8 mouse cellular contexts compared by ENCODE assay signal in genomic region chr15:94543409-94544051, GRCm38 (mm10). TPM values are rescaled to one million over a fixed set of nuclear protein-coding genes. Genes with fewer than 3 reads are reported as not detected.
DNase-seq lines count a peak whose midpoint lies in the region; ATAC-seq and TF ChIP-seq lines count a peak whose summit lies in the region.

Pus7l (minus strand) TSS chr15:94543547.
Irak4 (plus strand) TSS chr15:94543643.

- peak within 1 kb of the TSS; percentile 73 for H3K9ac ChIP-seq in heart, embryonic 15.5 days
- peak within 1 kb of the TSS; percentile 71 for H3K9ac ChIP-seq in liver, embryonic 14.5 days (replicated peaks)
- H3K9ac ChIP-seq in neural tube, embryonic 11.5 days (ENCODE audit: low read length), result peak within 1 kb of the TSS; percentile 71
- H3K9ac ChIP-seq in stomach, postnatal 0 days (ENCODE audit: low read length), result peak within 1 kb of the TSS; percentile 74

- H3K4me2 ChIP-seq in heart, embryonic 15.5 days, result peak within 1 kb of the TSS; percentile 90
- H3K4me2 ChIP-seq in liver, embryonic 14.5 days (ENCODE audit: low read depth), result peak within 1 kb of the TSS; percentile 78
- H3K4me2 ChIP-seq in neural tube, embryonic 11.5 days (ENCODE audit: low read depth), result peak within 1 kb of the TSS; percentile 65
- H3K4me2 ChIP-seq in stomach, postnatal 0 days (replicated peaks; ENCODE audit: low read depth), result peak within 1 kb of the TSS; percentile 72

- H3K27me3 ChIP-seq in forebrain, embryonic 10.5 days (ENCODE audit: poor library complexity, severe bottlenecking), result peaks cover 6% of the 10 kb centered on the region; the same call in 1 of the 2 replicates
- no peaks in the 10 kb centered on the region for H3K27me3 ChIP-seq in heart, embryonic 15.5 days
- no peaks in the 10 kb centered on the region for H3K27me3 ChIP-seq in liver, embryonic 14.5 days (ENCODE audit: control insufficient read depth, insufficient read depth, low read length)
- no peaks in the 10 kb centered on the region for H3K27me3 ChIP-seq in neural tube, embryonic 11.5 days (ENCODE audit: control insufficient read depth, insufficient read depth, low read length)
- H3K27me3 ChIP-seq in stomach, postnatal 0 days (ENCODE audit: control insufficient read depth, insufficient read depth, low read length), result no peaks in the 10 kb centered on the region

- no peaks in the 10 kb centered on the region for H3K36me3 ChIP-seq in forebrain, embryonic 10.5 days (replicated peaks)
- H3K36me3 ChIP-seq in heart, embryonic 15.5 days, result no peaks in the 10 kb centered on the region
- no peaks in the 10 kb centered on the region for H3K36me3 ChIP-seq in liver, embryonic 14.5 days (replicated peaks; ENCODE audit: control insufficient read depth, insufficient read depth, low read depth)
- H3K36me3 ChIP-seq in neural tube, embryonic 11.5 days (ENCODE audit: control insufficient read depth, insufficient read depth, low read length), result no peaks in the 10 kb centered on the region
- no peaks in the 10 kb centered on the region for H3K36me3 ChIP-seq in stomach, postnatal 0 days (ENCODE audit: control insufficient read depth, insufficient read depth, low read length)

- under 1% methylated on average over 45 of the region's 45 CpGs for WGBS in forebrain, embryonic 10.5 days
- under 1% methylated on average over 44 of the region's 45 CpGs for WGBS in heart, embryonic 15.5 days
- WGBS in liver, embryonic 14.5 days (ENCODE audit: insufficient replicate concordance), result under 1% methylated on average over 45 of the region's 45 CpGs
- under 1% methylated on average over 45 of the region's 45 CpGs for WGBS in neural tube, embryonic 11.5 days
- under 1% methylated on average over 45 of the region's 45 CpGs for WGBS in stomach, postnatal 0 days

- ATAC-seq in heart, embryonic 15.5 days (replicated peaks; ENCODE audit: insufficient number of reproducible peaks, insufficient read depth, low FRiP score, low read depth), result peak; percentile 97
- peak; percentile 99 for ATAC-seq in liver, embryonic 14.5 days (ENCODE audit: insufficient read depth)
- ATAC-seq in neural tube, embryonic 11.5 days (ENCODE audit: insufficient read depth, low FRiP score, low TSS enrichment), result peak; percentile 98
- ATAC-seq in stomach, postnatal 0 days (ENCODE audit: low FRiP score, low TSS enrichment), result peak; percentile 99

- DNase-seq in CD8-positive naive resting alpha-beta T cell, adult 2 months (ENCODE audit: low read depth in 2 of 2, low spot score in 2 of 2), result peak; percentile 91 to 93
- peak; percentile 94 for DNase-seq in c-Kit-positive CD71-negative TER-119-negative erythroid progenitor cells, embryonic 14.5 days (ENCODE audit: low read depth)
- peak; percentile 93 for DNase-seq in forebrain, embryonic 10.5 days (ENCODE audit: extremely low spot score, low spot score)
- peak; percentile 95 to 96 for DNase-seq in kidney, postnatal 25 days
- peak; percentile 85 to 90 (median 88) for DNase-seq in liver, embryonic 14.5 days (ENCODE audit: low read depth in 3 of 3, low spot score in 3 of 3)
- DNase-seq in neural tube, embryonic 11.5 days (ENCODE audit: low spot score), result peak; percentile 93
- DNase-seq in stomach, postnatal 0 days (ENCODE audit: low spot score), result peak; percentile 93

- peak; percentile 49 for TF ChIP-seq CTCF in liver, embryonic 14.5 days (IDR thresholded peaks at IDR 0.05; ENCODE audit: low read depth)
- peak; percentile 16 for TF ChIP-seq CTCF in stomach, postnatal 0 days (IDR thresholded peaks at IDR 0.05; ENCODE audit: low read depth)

- no peaks in the 10 kb centered on the region for H3K9me3 ChIP-seq in forebrain, embryonic 10.5 days
- no peaks in the 10 kb centered on the region for H3K9me3 ChIP-seq in heart, embryonic 15.5 days (replicated peaks)
- no peaks in the 10 kb centered on the region for H3K9me3 ChIP-seq in liver, embryonic 14.5 days (ENCODE audit: control insufficient read depth, low read length)
- no peaks in the 10 kb centered on the region for H3K9me3 ChIP-seq in neural tube, embryonic 11.5 days (ENCODE audit: control insufficient read depth, low read length)
- no peaks in the 10 kb centered on the region for H3K9me3 ChIP-seq in stomach, postnatal 0 days (ENCODE audit: control insufficient read depth, low read length)

- H3K27ac ChIP-seq in forebrain, embryonic 10.5 days, result peak within 1 kb of the TSS; percentile 91
- H3K27ac ChIP-seq in heart, embryonic 15.5 days, result peak within 1 kb of the TSS; percentile 75
- H3K27ac ChIP-seq in liver, embryonic 14.5 days, result no peak within 1 kb of the TSS; the same call in none of the 2 replicates
- H3K27ac ChIP-seq in neural tube, embryonic 11.5 days (ENCODE audit: low read depth, low read length), result no peak within 1 kb of the TSS
- H3K27ac ChIP-seq in stomach, postnatal 0 days (replicated peaks), result peak within 1 kb of the TSS; percentile 85

- H3K4me1 ChIP-seq in forebrain, embryonic 10.5 days, result peaks cover 8% of the 10 kb centered on the region
- H3K4me1 ChIP-seq in heart, embryonic 15.5 days (replicated peaks), result peaks cover 7% of the 10 kb centered on the region
- H3K4me1 ChIP-seq in liver, embryonic 14.5 days (replicated peaks; ENCODE audit: control insufficient read depth in 2 of 2, insufficient read depth in 2 of 2, low read length in 1 of 2), result peaks cover 0 to 7% of the 10 kb centered on the region in 2 experiments; a peak in 3 of 4 replicates
- H3K4me1 ChIP-seq in neural tube, embryonic 11.5 days (ENCODE audit: control insufficient read depth, insufficient read depth, low read length), result no peaks in the 10 kb centered on the region
- H3K4me1 ChIP-seq in stomach, postnatal 0 days (replicated peaks; ENCODE audit: control insufficient read depth, insufficient read depth), result no peaks in the 10 kb centered on the region

- H3K4me3 ChIP-seq in forebrain, embryonic 10.5 days, result peak within 1 kb of the TSS; percentile 72
- peak within 1 kb of the TSS; percentile 94 for H3K4me3 ChIP-seq in heart, embryonic 15.5 days
- peak within 1 kb of the TSS; percentile 65 to 87 for H3K4me3 ChIP-seq in liver, embryonic 14.5 days (ENCODE audit: insufficient read depth in 1 of 2, low read depth in 2 of 2, low read length in 2 of 2)
- peak within 1 kb of the TSS; percentile 67 for H3K4me3 ChIP-seq in neural tube, embryonic 11.5 days (ENCODE audit: low read depth, low read length)
- peak within 1 kb of the TSS; percentile 74 for H3K4me3 ChIP-seq in stomach, postnatal 0 days (ENCODE audit: low read depth, low read length)

- TF ChIP-seq EP300 in liver, embryonic 14.5 days (IDR thresholded peaks at IDR 0.05; ENCODE audit: low read depth), result no peak
- TF ChIP-seq EP300 in stomach, postnatal 0 days (optimal IDR thresholded peaks at IDR 0.05), result no peak

RNA-seq across cellular contexts. Expression of gene Pus7l, which starts in this region (rescaled TPM):
- polyA plus RNA-seq in forebrain, embryonic 10.5 days (2016; fragmentation: Nextera tagmentation; extraction: Ambion mirVana), result 11.1 and 11.4 TPM in 2 replicates
- polyA plus RNA-seq in heart, embryonic 15.5 days (2015; fragmentation: Nextera tagmentation; extraction: Ambion mirVana), result 3.9 and 4.9 TPM in 2 replicates
- 2.3 and 2.8 TPM in 2 replicates for polyA plus RNA-seq in liver, embryonic 14.5 days (2012; rRNA removed)
- 2.6 and 2.8 TPM in 2 replicates for polyA plus RNA-seq in liver, embryonic 14.5 days (2014; fragmentation: Nextera tagmentation; extraction: Ambion mirVana)
- polyA plus RNA-seq in neural tube, embryonic 11.5 days (2014; fragmentation: Nextera tagmentation; extraction: Ambion mirVana), result 10.9 and 11.9 TPM in 2 replicates
- polyA plus RNA-seq in stomach, postnatal 0 days (2015; fragmentation: Nextera tagmentation; extraction: Ambion mirVana), result 3.5 and 3.6 TPM in 2 replicates

RNA-seq across cellular contexts. Expression of gene Irak4, which starts in this region (rescaled TPM):
- polyA plus RNA-seq in forebrain, embryonic 10.5 days (2016; fragmentation: Nextera tagmentation; extraction: Ambion mirVana), result 3.5 and 3.6 TPM in 2 replicates
- 4.1 and 5.8 TPM in 2 replicates for polyA plus RNA-seq in heart, embryonic 15.5 days (2015; fragmentation: Nextera tagmentation; extraction: Ambion mirVana)
- 0.93 and 1.7 TPM in 2 replicates for polyA plus RNA-seq in liver, embryonic 14.5 days (2012; rRNA removed)
- 1.7 and 2.0 TPM in 2 replicates for polyA plus RNA-seq in liver, embryonic 14.5 days (2014; fragmentation: Nextera tagmentation; extraction: Ambion mirVana)
- polyA plus RNA-seq in neural tube, embryonic 11.5 days (2014; fragmentation: Nextera tagmentation; extraction: Ambion mirVana), result 2.6 and 3.4 TPM in 2 replicates
- 9.2 and 9.4 TPM in 2 replicates for polyA plus RNA-seq in stomach, postnatal 0 days (2015; fragmentation: Nextera tagmentation; extraction: Ambion mirVana)

Comparison
In these comparisons a context has a peak if more than half of its experiments do, and no peak if none do; other contexts are left out.
1. H3K27ac ChIP-seq: peak in forebrain, embryonic 10.5 days (single experiment), heart, embryonic 15.5 days (single experiment) and stomach, postnatal 0 days (single experiment); none in liver, embryonic 14.5 days (single experiment) and neural tube, embryonic 11.5 days (single experiment).
2. Peak in every context shown above with its lines, with median percentiles within 50 percentile points of each other: DNase-seq, H3K4me3 ChIP-seq, ATAC-seq, H3K4me2 ChIP-seq and H3K9ac ChIP-seq.